Mouse (Mus musculus): ENCODE results near the gene Ctsd. TPM values are rescaled to one million over a fixed set of nuclear protein-coding genes. Genes with fewer than 3 reads are reported as not detected.
"Not testable (repeated sequence)": the region's sequence is repeated elsewhere in the genome, so short reads cannot be mapped to it uniquely, and the experiment has no call there.

Ctsd gene
- total RNA-seq, 2 experiments from 2014 or later, result 692 to 727 TPM

GRCm38 (mm10) chr7:142347542-142347941 is 40.3 kb downstream of the Ctsd start:
- DNase-seq (ENCODE audit: low spot score), result no peak
- intact Hi-C loops (cut with DNase I), result no loop called here

- intact Hi-C loops (cut with DNase I), result no loop called here
- no peak for DNase-seq (ENCODE audit: low spot score)
These were observed 45.6 kb downstream of the Ctsd start for GRCm38 (mm10) chr7:142342247-142342640.

GRCm38 (mm10) chr7:142341564-142342246 is 46.1 kb downstream of the Ctsd start:
- intact Hi-C loops (cut with DNase I), result no loop called here
- no peak for DNase-seq (ENCODE audit: low spot score)

- intact Hi-C loops (cut with DNase I), result no loop called here
- DNase-seq (ENCODE audit: low spot score), result no peak
These were observed 47.4 kb downstream of the Ctsd start for GRCm38 (mm10) chr7:142340269-142340970.

GRCm38 (mm10) chr7:142335151-142335550 is 52.7 kb downstream of the Ctsd start:
- no peak for DNase-seq (ENCODE audit: low spot score)
- intact Hi-C loops (cut with DNase I), result loop anchor here (2.0 to 5.0 kb wide), 4 partner anchors 90 to 247 kb away; partner anchors contain the start of gene Tnnt3

- intact Hi-C loops (cut with DNase I), result loop anchor here (1.0 to 5.0 kb wide), 4 partner anchors 91 to 338 kb away; partner anchors contain the start of gene Tnnt3
- DNase-seq (ENCODE audit: low spot score), result peak; percentile 61
These were observed 53.6 kb downstream of the Ctsd start for GRCm38 (mm10) chr7:142334246-142334645.

- DNase-seq (ENCODE audit: low spot score), result not testable (repeated sequence)
- intact Hi-C loops (cut with DNase I), result loop anchor here (1.0 to 5.0 kb wide), 2 partner anchors 16 to 340 kb away; no protein-coding TSS in a partner anchor
These were observed 55.1 kb downstream of the Ctsd start for GRCm38 (mm10) chr7:142332741-142333140.

- intact Hi-C loops (cut with DNase I), result loop anchor here (5.0 kb wide), 1 partner anchor 341 kb away; no protein-coding TSS in a partner anchor
- DNase-seq (ENCODE audit: low spot score), result no peak
These were observed 56.6 kb downstream of the Ctsd start for GRCm38 (mm10) chr7:142331281-142331680.

- DNase-seq (ENCODE audit: low spot score), result peak; percentile 75
- intact Hi-C loops (cut with DNase I), result loop anchor here (5.0 kb wide), 1 partner anchor 342 kb away; no protein-coding TSS in a partner anchor
These were observed 57.5 kb downstream of the Ctsd start for GRCm38 (mm10) chr7:142330271-142330724.

GRCm38 (mm10) chr7:142328507-142328906 is 59.3 kb downstream of the Ctsd start:
- DNase-seq (ENCODE audit: low spot score), result no peak
- intact Hi-C loops (cut with DNase I), result no loop called here

GRCm38 (mm10) chr7:142326714-142327445 is 61.0 kb downstream of the Ctsd start:
- DNase-seq (ENCODE audit: low spot score), result no peak
- intact Hi-C loops (cut with DNase I), result no loop called here

Other genes with a start within 250 kb of the Ctsd start
- not detected for gene Gm45337, start 243.4 kb downstream of the Ctsd start, total RNA-seq (2021)
- not detected for gene Gm29735, start 230.9 kb downstream of the Ctsd start, total RNA-seq (2021)
- gene Gm4553, start 222.3 kb downstream of the Ctsd start, total RNA-seq (2021), result not detected
- gene Krtap5-2, start 212.0 kb downstream of the Ctsd start, total RNA-seq (2021), result not detected
- gene Gm10153, start 197.6 kb downstream of the Ctsd start, total RNA-seq (2021), result not detected
- gene Krtap5-3, start 186.7 kb downstream of the Ctsd start, total RNA-seq (2021), result not detected
- gene Gm7579, start 176.2 kb downstream of the Ctsd start, total RNA-seq (2021), result not detected
- not detected for gene Krtap5-5, start 158.1 kb downstream of the Ctsd start, total RNA-seq (2021)
- not detected for gene Gm40460, start 147.0 kb downstream of the Ctsd start, total RNA-seq (2021)
- not detected for gene Gm2431, start 129.7 kb downstream of the Ctsd start, total RNA-seq (2021)
- not detected for gene Gm4559, start 113.7 kb downstream of the Ctsd start, total RNA-seq (2021)
- not detected for gene Krtap5-1, start 90.9 kb downstream of the Ctsd start, total RNA-seq (2021)
- gene Krtap5-4, start 84.5 kb downstream of the Ctsd start, total RNA-seq (2021), result not detected
- gene Ifitm10, start 14.3 kb downstream of the Ctsd start, total RNA-seq (2021), result 1 to 10 TPM; 1.8 to 2.0 TPM
- 1 to 10 TPM; 3.0 to 4.1 TPM for gene Gm49369, start 5.4 kb downstream of the Ctsd start, total RNA-seq (2021)
- not detected for gene Syt8, start 46.8 kb upstream of the Ctsd start, total RNA-seq (2021)
- 1 to 10 TPM; 4.4 to 7.1 TPM for gene Tnni2, start 53.8 kb upstream of the Ctsd start, total RNA-seq (2021)
- 10 to 100 TPM; 43.7 to 48.1 TPM for gene Lsp1, start 72.8 kb upstream of the Ctsd start, total RNA-seq (2021)
- gene Tnnt3, start 110.8 kb upstream of the Ctsd start, total RNA-seq (2021), result 1 to 10 TPM in 1 of 2 experiments, not detected in 1; 2.0 TPM
- 10 to 100 TPM; 16.1 to 39.0 TPM for gene Mrpl23, start 144.6 kb upstream of the Ctsd start, total RNA-seq (2021)